Mouse (Mus musculus): ENCODE results near the gene D5Ertd577e.
"Not testable (repeated sequence)": the region's sequence is repeated elsewhere in the genome, so short reads cannot be mapped to it uniquely, and the experiment has no call there.

The D5Ertd577e gene

GRCm38 (mm10) chr5:95456506-95456905 lies at the start of gene D5Ertd577e:
TSS of gene D5Ertd577e (plus strand) at chr5:95456806.
- not testable (repeated sequence) for DNase-seq (ENCODE audit: low spot score)

- not testable (repeated sequence) for DNase-seq (ENCODE audit: low spot score)
Measured at GRCm38 (mm10) chr5:95510458-95510857, 53.9 kb downstream of the D5Ertd577e start, which contains the start of gene Gm3286. TSS of gene Gm3286 (plus strand) at chr5:95510758.
